Comparison of ENCODE assay signal across 15 mouse cellular contexts in genomic region chr5:111044193-111044592, GRCm38 (mm10).
DNase-seq lines count a peak whose midpoint lies in the region; ATAC-seq lines count a peak whose summit lies in the region.
"Had no signal": no experiment of that assay in that cellular context is flagged by ENCODE, and none has a peak within 500 bp of the region (broad histone marks: within the 10 kb centered on the region; RNA-seq: fewer than 3 reads in every experiment).

No protein-coding gene starts in this region.

- no peaks in the 10 kb centered on the region for H3K9me3 ChIP-seq in forebrain, embryonic 13.5 days (replicated peaks)
- H3K9me3 ChIP-seq in forebrain, embryonic 10.5 days: no peaks in the 10 kb centered on the region
- H3K9me3 ChIP-seq in neural tube, embryonic 12.5 days: no peaks in the 10 kb centered on the region
- no peaks in the 10 kb centered on the region for H3K9me3 ChIP-seq in hindbrain, embryonic 15.5 days
- H3K9me3 ChIP-seq: G1E; heart, embryonic 15.5 days; intestine, embryonic 15.5 days; limb, embryonic 15.5 days had no signal

- H3K4me3 ChIP-seq in forebrain, embryonic 13.5 days: no peak overlapping the region
- no peak overlapping the region for H3K4me3 ChIP-seq in forebrain, embryonic 10.5 days
- no peak overlapping the region for H3K4me3 ChIP-seq in neural tube, embryonic 12.5 days
- H3K4me3 ChIP-seq in hindbrain, embryonic 15.5 days: no peak overlapping the region
- H3K4me3 ChIP-seq: heart, embryonic 15.5 days; intestine, embryonic 15.5 days; limb, embryonic 15.5 days; myocyte had no signal

- ATAC-seq in forebrain, embryonic 13.5 days: no peak
- ATAC-seq in neural tube, embryonic 12.5 days (ENCODE audit: low FRiP score, low read depth): no peak
- no peak for ATAC-seq in hindbrain, embryonic 15.5 days (ENCODE audit: low FRiP score, low read depth)
- ATAC-seq: intestine, embryonic 15.5 days had no signal

- no peak overlapping the region for H3K4me2 ChIP-seq in forebrain, embryonic 13.5 days
- no peak overlapping the region for H3K4me2 ChIP-seq in neural tube, embryonic 12.5 days (replicated peaks)
- no peak overlapping the region for H3K4me2 ChIP-seq in hindbrain, embryonic 15.5 days
- H3K4me2 ChIP-seq: heart, embryonic 15.5 days; intestine, embryonic 15.5 days; limb, embryonic 15.5 days had no signal

- DNase-seq in forebrain, embryonic 10.5 days (ENCODE audit: extremely low spot score, low spot score): no peak
- no peak for DNase-seq in neural tube, embryonic 10.5 days (ENCODE audit: extremely low spot score, low spot score)
- no peak for DNase-seq in urinary bladder, adult 18-20 months (ENCODE audit: low spot score in 2 of 2)
- no peak for DNase-seq in thymus, postnatal 4 days
- DNase-seq in embryo, embryonic 9.5 days (ENCODE audit: extremely low spot score): no peak
- DNase-seq: adrenal gland, postnatal 36 days; kidney, postnatal 25 days had no signal

- H3K27me3 ChIP-seq in forebrain, embryonic 13.5 days: no peaks in the 10 kb centered on the region
- no peaks in the 10 kb centered on the region for H3K27me3 ChIP-seq in forebrain, embryonic 10.5 days (ENCODE audit: poor library complexity, severe bottlenecking)
- no peaks in the 10 kb centered on the region for H3K27me3 ChIP-seq in neural tube, embryonic 12.5 days (replicated peaks)
- H3K27me3 ChIP-seq in hindbrain, embryonic 15.5 days: no peaks in the 10 kb centered on the region
- H3K27me3 ChIP-seq: intestine, embryonic 15.5 days; limb, embryonic 15.5 days had no signal

- no peaks in the 10 kb centered on the region for H3K36me3 ChIP-seq in forebrain, embryonic 13.5 days (ENCODE audit: poor library complexity, severe bottlenecking)
- no peaks in the 10 kb centered on the region for H3K36me3 ChIP-seq in forebrain, embryonic 10.5 days (replicated peaks)
- no peaks in the 10 kb centered on the region for H3K36me3 ChIP-seq in neural tube, embryonic 12.5 days
- no peaks in the 10 kb centered on the region for H3K36me3 ChIP-seq in hindbrain, embryonic 15.5 days
- H3K36me3 ChIP-seq: G1E; heart, embryonic 15.5 days; intestine, embryonic 15.5 days; limb, embryonic 15.5 days had no signal

- H3K4me1 ChIP-seq in forebrain, embryonic 13.5 days: peaks cover 87% of the 10 kb centered on the region
- H3K4me1 ChIP-seq in forebrain, embryonic 10.5 days: peaks cover 66% of the 10 kb centered on the region
- H3K4me1 ChIP-seq in neural tube, embryonic 12.5 days: peaks cover 51% of the 10 kb centered on the region
- H3K4me1 ChIP-seq in hindbrain, embryonic 15.5 days (replicated peaks): peaks cover 79% of the 10 kb centered on the region

- no peak overlapping the region for H3K9ac ChIP-seq in forebrain, embryonic 13.5 days
- H3K9ac ChIP-seq in neural tube, embryonic 12.5 days: no peak overlapping the region
- no peak overlapping the region for H3K9ac ChIP-seq in hindbrain, embryonic 15.5 days
- H3K9ac ChIP-seq: heart, embryonic 15.5 days; intestine, embryonic 15.5 days; limb, embryonic 15.5 days had no signal

- WGBS in forebrain, embryonic 13.5 days: 12% methylated on average over 7 of the region's 7 CpGs
- 20% methylated on average over 7 of the region's 7 CpGs for WGBS in forebrain, embryonic 10.5 days
- WGBS in neural tube, embryonic 12.5 days: 12% methylated on average over 7 of the region's 7 CpGs
- WGBS in hindbrain, embryonic 15.5 days: 16% methylated on average over 7 of the region's 7 CpGs

- H3K27ac ChIP-seq in forebrain, embryonic 13.5 days: peak overlapping the region; percentile 28
- no peak overlapping the region for H3K27ac ChIP-seq in forebrain, embryonic 10.5 days
- H3K27ac ChIP-seq in neural tube, embryonic 12.5 days: 0 out of 2 replicates have a peak overlapping the region, but pooled peaks have one; percentile 15
- peak overlapping the region; percentile 46; the same call in 1 of the 2 replicates for H3K27ac ChIP-seq in hindbrain, embryonic 15.5 days (replicated peaks)
- H3K27ac ChIP-seq: heart, embryonic 15.5 days; intestine, embryonic 15.5 days; limb, embryonic 15.5 days had no signal
